Mouse (Mus musculus): ENCODE data around the gene Kars.

- no peak for TF ChIP-seq CTCF (IDR thresholded peaks at IDR 0.05; ENCODE audit: low read depth, low read length)
- TF ChIP-seq TAL1 (conservative IDR thresholded peaks at IDR 0.05; ENCODE audit: low read depth, low read length) = no peak
These were observed 21.9 kb upstream of the Kars start for GRCm38 (mm10) chr8:112033071-112033470.
